Mouse (Mus musculus) neural tube, embryonic 13.5 days (tissue): ENCODE measurements at regions not wholly inside any gene's neighbourhood (a gene's known extent, or its start where the extent isn't known, plus 50 kb on each side); places are given as distances from the start of the nearest gene placed in this dataset.

Source experiments
- ATAC-seq: fragments of 200-750 bp; cut with Nextera tagmentation; 2 replicates; pipeline ENCODE4 v1.8.0; 2017; ENCODE audit warnings: low read depth, mild to moderate bottlenecking, moderate TSS enrichment, moderate library complexity
- H3K27ac ChIP-seq: fragments of 300-500 bp; sonication (generic); replicated peaks from 2 replicates; pipeline ENCODE4 v1.5.1; 2015; ENCODE audit warnings: moderate library complexity, mild to moderate bottlenecking, inconsistent platforms
- H3K27me3 ChIP-seq: fragments of 300-500 bp; sonication (generic); 2 replicates; pipeline ENCODE4 v1.6.1; 2015; ENCODE audit warnings: mild to moderate bottlenecking, inconsistent platforms
- H3K36me3 ChIP-seq: fragments of 300-500 bp; sonication (generic); 2 replicates; pipeline ENCODE4 v1.6.1; 2015; ENCODE audit warnings: mild to moderate bottlenecking, inconsistent platforms
- H3K4me1 ChIP-seq: fragments of 300-500 bp; sonication (generic); replicated peaks from 2 replicates; pipeline ENCODE4 v1.6.1; 2015; ENCODE audit warnings: inconsistent platforms
- H3K4me2 ChIP-seq: fragments of 300-500 bp; sonication (generic); 2 replicates; pipeline ENCODE4 v1.6.1; 2015; ENCODE audit warnings: inconsistent platforms, mild to moderate bottlenecking, moderate library complexity
- H3K4me3 ChIP-seq: fragments of 300-500 bp; sonication (generic); 2 replicates; pipeline ENCODE4 v1.5.1; 2015; ENCODE audit warnings: mild to moderate bottlenecking, inconsistent platforms
- H3K9ac ChIP-seq: fragments of 300-500 bp; sonication (generic); 2 replicates; pipeline ENCODE4 v1.6.1; 2015; ENCODE audit warnings: moderate library complexity, mild to moderate bottlenecking, inconsistent platforms
- H3K9me3 ChIP-seq: fragments of 300-500 bp; sonication (generic); 2 replicates; pipeline ENCODE4 v1.6.1; 2016; ENCODE audit warnings: inconsistent platforms
- WGBS: fragments of 180-500 bp; shearing (Covaris S2); methylation state at CpG from one replicate; pipeline ENCODE4 v1.1.7; 2015; 5-methylcytosine and 5-hydroxymethylcytosine counted together

DNA sequence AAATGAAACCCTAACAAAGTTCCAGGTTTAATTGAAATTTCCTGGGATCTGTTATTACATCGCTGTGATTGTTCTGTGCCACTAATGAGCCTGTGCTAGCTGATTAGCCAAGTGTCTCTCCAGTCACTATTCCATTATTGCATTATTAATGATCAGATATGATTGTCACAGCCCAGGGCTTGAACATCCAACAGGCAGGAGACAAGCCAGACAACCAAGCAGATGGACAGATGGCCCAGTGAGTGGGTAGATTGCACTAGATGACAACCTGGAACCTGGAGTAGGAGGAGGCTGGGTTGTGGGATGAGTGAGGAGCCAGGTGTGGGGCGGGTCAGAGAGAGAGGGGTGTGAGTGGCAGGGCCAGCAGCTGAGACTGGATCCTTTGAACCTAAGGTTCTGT is 161.6 kb downstream of the Trim29 start:
- 0 out of 2 replicates have a peak, but pooled peaks have one; percentile 3 for ATAC-seq
- no peaks in the 10 kb centered on the region for H3K36me3 ChIP-seq
- 77% methylated on average over 2 of the region's 2 CpGs for WGBS
- no peak overlapping the region for H3K4me3 ChIP-seq
- H3K27ac ChIP-seq, result no peak overlapping the region
- H3K27me3 ChIP-seq, result 0 out of 2 replicates have a peak, but pooled peaks cover 7% of the 10 kb centered on the region
- H3K4me1 ChIP-seq, result peaks cover 19% of the 10 kb centered on the region
- no peak overlapping the region for H3K4me2 ChIP-seq
- H3K9me3 ChIP-seq, result no peaks in the 10 kb centered on the region
- no peak overlapping the region for H3K9ac ChIP-seq

DNA sequence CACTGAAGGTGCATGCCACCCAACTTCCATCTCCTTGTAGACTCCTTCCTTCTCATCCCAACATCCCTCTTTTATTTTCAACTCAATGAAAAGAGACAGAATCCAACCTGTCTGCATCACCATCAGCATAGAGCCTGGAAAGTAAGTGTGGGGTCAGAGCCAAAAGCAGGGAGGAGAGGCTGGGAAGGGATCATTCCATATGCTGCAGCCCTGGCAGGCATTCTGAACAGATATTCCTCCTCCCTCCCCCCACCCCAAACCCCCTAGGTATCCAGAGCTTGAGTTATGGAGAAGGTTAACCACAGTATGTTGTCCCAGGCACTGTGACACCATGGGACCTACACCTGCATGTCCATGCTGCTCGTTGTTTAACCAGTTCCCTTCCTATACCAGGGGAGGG is 162.5 kb downstream of the Trim29 start:
- Histone ChIP-seq H3K4me2 (no peak overlapping the region), H3K4me3 (no peak overlapping the region), H3K27me3 (0 out of 2 replicates have a peak, but pooled peaks cover 7% of the 10 kb centered on the region), H3K36me3 (no peaks in the 10 kb centered on the region), H3K9ac (no peak overlapping the region), H3K9me3 (no peaks in the 10 kb centered on the region), H3K4me1 (peaks cover 19% of the 10 kb centered on the region), H3K27ac (no peak overlapping the region)
- WGBS, result 85% methylated on average over 1 of the region's 1 CpGs
- no peak for ATAC-seq

- H3K4me3 ChIP-seq, result no peak overlapping the region
- H3K27me3 ChIP-seq, result 0 out of 2 replicates have a peak, but pooled peaks cover 7% of the 10 kb centered on the region
- no peak overlapping the region for H3K27ac ChIP-seq
- H3K4me1 ChIP-seq, result peaks cover 19% of the 10 kb centered on the region
- no peaks in the 10 kb centered on the region for H3K9me3 ChIP-seq
- H3K9ac ChIP-seq, result no peak overlapping the region
- no peaks in the 10 kb centered on the region for H3K36me3 ChIP-seq
- no peak overlapping the region for H3K4me2 ChIP-seq
- 58% methylated on average over 16 of the region's 16 CpGs for WGBS
- no peak for ATAC-seq
Observed at GRCm38 (mm10) chr9:43473601-43474302, 163.1 kb downstream of the Trim29 start.

GRCm38 (mm10) chr9:43474303-43474643 is 163.6 kb downstream of the Trim29 start:
- ATAC-seq, result no peak
- Histone ChIP-seq H3K9ac (no peak overlapping the region), H3K27ac (no peak overlapping the region), H3K4me2 (no peak overlapping the region), H3K4me3 (no peak overlapping the region), H3K27me3 (0 out of 2 replicates have a peak, but pooled peaks cover 7% of the 10 kb centered on the region), H3K9me3 (no peaks in the 10 kb centered on the region), H3K36me3 (no peaks in the 10 kb centered on the region), H3K4me1 (peaks cover 19% of the 10 kb centered on the region)
- 69% methylated on average over 4 of the region's 4 CpGs for WGBS

- H3K4me3 ChIP-seq, result no peak overlapping the region
- H3K36me3 ChIP-seq, result no peaks in the 10 kb centered on the region
- peaks cover 21% of the 10 kb centered on the region for H3K4me1 ChIP-seq
- WGBS, result 46% methylated on average over 3 of the region's 3 CpGs
- no peak overlapping the region for H3K4me2 ChIP-seq
- no peaks in the 10 kb centered on the region for H3K9me3 ChIP-seq
- H3K27ac ChIP-seq, result 0 out of 2 replicates have a peak overlapping the region, but pooled peaks have one; percentile 2
- H3K9ac ChIP-seq, result no peak overlapping the region
- peaks cover 4% of the 10 kb centered on the region; the same call in 1 of the 2 replicates for H3K27me3 ChIP-seq
- peak; percentile 59; the same call in 1 of the 2 replicates for ATAC-seq
Observed at GRCm38 (mm10) chr9:43480826-43481591, 170.4 kb downstream of the Trim29 start.

GRCm38 (mm10) chr9:43482101-43483090 is 171.7 kb downstream of the Trim29 start:
- Histone ChIP-seq H3K4me1 (peaks cover 21% of the 10 kb centered on the region), H3K27me3 (peaks cover 4% of the 10 kb centered on the region; the same call in 1 of the 2 replicates), H3K9ac (no peak overlapping the region), H3K4me3 (no peak overlapping the region), H3K36me3 (no peaks in the 10 kb centered on the region), H3K4me2 (no peak overlapping the region), H3K9me3 (no peaks in the 10 kb centered on the region), H3K27ac (no peak overlapping the region)
- ATAC-seq, result no peak
- 71% methylated on average over 11 of the region's 11 CpGs for WGBS

DNA sequence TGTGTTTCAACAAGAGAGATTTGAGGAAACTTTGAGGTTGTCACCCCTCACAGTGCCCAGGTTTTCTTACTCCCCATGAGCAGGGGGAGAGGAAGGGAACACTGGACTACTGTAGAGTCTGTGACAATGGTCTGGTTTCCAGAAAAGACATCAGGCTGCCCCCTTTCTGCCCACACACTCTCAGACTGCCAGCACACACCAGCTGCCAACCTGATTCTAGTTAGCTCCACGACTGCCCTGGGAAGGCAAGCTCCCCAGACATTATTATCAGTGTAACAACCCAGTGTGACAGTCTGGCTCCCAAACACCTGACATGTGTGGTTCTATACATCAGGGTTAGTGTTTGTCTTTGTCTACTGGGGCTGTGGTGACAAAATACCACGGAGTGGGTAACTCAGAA is 172.5 kb downstream of the Trim29 start:
- Histone ChIP-seq H3K4me1 (peaks cover 21% of the 10 kb centered on the region), H3K4me2 (no peak overlapping the region), H3K4me3 (no peak overlapping the region), H3K9me3 (no peaks in the 10 kb centered on the region), H3K27ac (no peak overlapping the region), H3K36me3 (no peaks in the 10 kb centered on the region), H3K9ac (no peak overlapping the region), H3K27me3 (peaks cover 4% of the 10 kb centered on the region; the same call in 1 of the 2 replicates)
- no peak for ATAC-seq
- WGBS, result 74% methylated on average over 2 of the region's 2 CpGs

GRCm38 (mm10) chr9:43483906-43484305 is 173.3 kb downstream of the Trim29 start:
- no peak overlapping the region for H3K9ac ChIP-seq
- H3K36me3 ChIP-seq, result no peaks in the 10 kb centered on the region
- no peaks in the 10 kb centered on the region for H3K9me3 ChIP-seq
- 87% methylated on average over 2 of the region's 2 CpGs for WGBS
- no peak for ATAC-seq
- H3K4me3 ChIP-seq, result no peak overlapping the region
- H3K27ac ChIP-seq, result no peak overlapping the region
- H3K4me1 ChIP-seq, result peaks cover 21% of the 10 kb centered on the region
- H3K27me3 ChIP-seq, result peaks cover 4% of the 10 kb centered on the region; the same call in 1 of the 2 replicates
- no peak overlapping the region for H3K4me2 ChIP-seq

GRCm38 (mm10) chr9:43486704-43487103 is 176.1 kb downstream of the Trim29 start:
- Histone ChIP-seq H3K9ac (no peak overlapping the region), H3K36me3 (no peaks in the 10 kb centered on the region), H3K27ac (no peak overlapping the region), H3K4me3 (no peak overlapping the region), H3K9me3 (no peaks in the 10 kb centered on the region), H3K4me2 (no peak overlapping the region), H3K4me1 (peaks cover 15% of the 10 kb centered on the region), H3K27me3 (peaks cover 4% of the 10 kb centered on the region; the same call in 1 of the 2 replicates)
- WGBS, result 84% methylated on average over 4 of the region's 4 CpGs
- ATAC-seq, result no peak

DNA sequence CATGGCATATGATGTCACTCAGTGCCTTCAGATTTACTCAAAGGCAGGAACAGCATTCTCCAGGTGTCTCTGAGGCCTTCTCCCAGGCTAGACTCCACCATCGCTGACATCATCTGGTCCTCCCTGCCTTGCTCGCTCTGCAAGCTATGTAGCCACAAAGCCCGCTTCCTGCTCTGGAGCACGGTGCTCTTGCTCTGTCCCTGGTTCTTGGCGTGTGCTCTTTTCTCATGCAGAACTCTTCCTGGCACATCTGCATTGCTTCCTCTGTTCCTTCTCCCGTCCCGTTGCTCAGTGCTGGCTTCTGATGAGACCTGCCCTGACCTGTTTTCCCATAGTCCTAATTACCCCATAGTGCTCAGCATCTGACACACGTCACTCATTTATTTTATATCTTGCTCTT is 178.6 kb downstream of the Trim29 start:
- Histone ChIP-seq H3K9me3 (no peaks in the 10 kb centered on the region), H3K4me3 (no peak overlapping the region), H3K36me3 (no peaks in the 10 kb centered on the region), H3K9ac (no peak overlapping the region), H3K4me1 (peaks cover 15% of the 10 kb centered on the region), H3K4me2 (no peak overlapping the region), H3K27ac (no peak overlapping the region), H3K27me3 (no peaks in the 10 kb centered on the region)
- ATAC-seq, result no peak
- WGBS, result 79% methylated on average over 8 of the region's 8 CpGs

DNA sequence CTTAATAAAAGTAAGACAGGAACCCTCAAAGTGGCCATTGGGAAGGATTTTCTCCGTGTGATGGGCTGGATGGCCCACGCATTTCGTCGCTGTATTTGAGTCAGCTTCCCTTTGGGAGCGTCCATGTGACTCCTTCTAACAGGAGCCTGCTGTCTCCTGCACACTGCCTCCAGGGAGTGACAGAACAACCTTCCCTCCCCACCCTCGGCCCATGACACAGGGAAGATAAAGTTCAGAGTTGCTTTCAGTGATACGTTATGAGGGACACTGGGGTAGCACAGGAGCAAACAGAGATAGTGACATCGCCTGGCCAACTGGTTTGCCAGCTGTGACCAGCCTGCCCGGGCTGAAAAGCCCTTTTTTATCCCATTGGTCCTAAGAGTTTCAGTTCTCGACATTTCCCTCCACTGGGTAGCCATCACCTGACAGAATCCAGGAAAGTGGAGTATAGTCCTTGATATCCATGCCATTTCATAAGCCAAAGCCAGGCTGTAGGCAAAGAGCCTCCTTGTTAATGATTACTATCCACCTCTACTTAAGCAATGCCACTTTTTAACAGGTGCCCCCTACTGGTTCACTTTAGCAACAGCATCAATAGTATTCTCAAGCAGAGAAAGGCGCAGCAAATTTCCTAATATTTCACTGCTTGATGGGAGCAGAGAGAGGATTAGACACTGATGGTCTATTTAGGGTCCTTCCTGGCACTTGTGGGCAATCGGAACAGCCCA is 180.5 kb downstream of the Trim29 start:
- no peak for ATAC-seq
- H3K9ac ChIP-seq, result no peak overlapping the region
- H3K4me3 ChIP-seq, result no peak overlapping the region
- H3K27ac ChIP-seq, result no peak overlapping the region
- no peaks in the 10 kb centered on the region for H3K27me3 ChIP-seq
- H3K9me3 ChIP-seq, result no peaks in the 10 kb centered on the region
- no peak overlapping the region for H3K4me2 ChIP-seq
- 72% methylated on average over 12 of the region's 12 CpGs for WGBS
- peaks cover 15% of the 10 kb centered on the region for H3K4me1 ChIP-seq
- H3K36me3 ChIP-seq, result no peaks in the 10 kb centered on the region
